Mouse (Mus musculus) lung, postnatal 36 days (tissue): ENCODE results near the gene Mas1.
"Not testable (repeated sequence)": the region's sequence is repeated elsewhere in the genome, so short reads cannot be mapped to it uniquely, and the experiment has no call there.

Source experiments
- DNase-seq: peaks from one replicate; pipeline ENCODE4 v3.0.0; 2022; ENCODE audit warnings: mixed read lengths

The Mas1 gene

DNA sequence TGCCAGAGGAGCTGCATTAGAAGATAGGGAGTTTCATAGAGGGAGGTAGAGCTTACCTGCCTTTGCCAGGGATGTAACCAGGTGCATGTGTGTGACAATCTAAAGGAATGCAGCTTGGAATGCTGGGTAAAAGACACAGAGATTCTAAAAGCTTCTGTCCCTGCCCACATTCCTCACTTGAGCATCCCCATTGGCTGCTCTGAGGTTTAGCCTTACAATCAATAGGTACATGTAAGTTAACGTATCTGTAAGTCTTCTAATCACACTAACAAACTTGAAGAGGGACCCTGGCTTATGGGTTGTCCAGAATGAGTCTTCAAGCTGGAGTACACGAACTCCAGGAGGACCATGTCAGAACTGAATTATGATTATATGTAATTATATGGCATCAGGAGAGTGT, at the start of gene Mas1:
Gene Mas1 (minus strand): TSS at position 101 of the 400 bp plus-strand sequence.
- no peak for DNase-seq

DNA sequence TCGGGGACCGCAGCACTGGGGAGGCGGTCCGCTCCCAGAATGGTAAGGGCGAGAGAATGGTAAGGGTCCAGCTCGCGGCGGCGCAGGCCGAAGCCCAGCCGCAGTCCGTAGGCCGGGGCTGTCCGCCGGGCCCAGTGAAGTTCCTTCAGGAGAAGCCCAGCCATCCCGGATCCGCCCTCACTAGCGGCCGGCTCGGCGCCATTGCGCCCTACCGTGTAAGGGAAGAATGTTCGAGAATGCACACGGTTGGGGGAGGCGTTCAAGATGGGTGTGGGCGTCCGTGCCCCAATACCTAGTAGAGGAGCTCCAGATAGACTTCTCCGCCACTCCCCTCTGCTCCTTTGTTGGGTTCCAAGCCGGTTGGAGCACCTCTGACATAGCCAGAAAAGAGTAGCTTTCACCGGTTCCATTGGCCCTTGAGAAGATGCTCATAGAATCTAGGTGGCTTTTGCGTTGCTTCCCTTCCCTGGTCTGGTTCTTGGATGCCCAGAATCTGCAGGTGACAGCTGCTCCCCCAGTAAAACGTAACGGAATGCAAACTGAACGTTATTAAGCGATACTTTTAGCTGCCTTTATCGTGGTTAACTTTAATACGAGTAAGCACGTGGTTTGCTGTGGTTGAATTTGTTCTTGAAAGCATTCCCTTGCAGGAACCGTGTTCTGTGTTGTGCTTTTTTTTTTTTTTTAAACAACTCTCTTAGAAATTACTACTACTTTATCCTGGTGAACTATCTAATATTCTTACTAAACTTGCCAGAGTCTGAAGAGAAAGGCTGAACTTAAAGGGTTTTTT, 48.8 kb upstream of the Mas1 start:
- DNase-seq, result peak; percentile 50

DNA sequence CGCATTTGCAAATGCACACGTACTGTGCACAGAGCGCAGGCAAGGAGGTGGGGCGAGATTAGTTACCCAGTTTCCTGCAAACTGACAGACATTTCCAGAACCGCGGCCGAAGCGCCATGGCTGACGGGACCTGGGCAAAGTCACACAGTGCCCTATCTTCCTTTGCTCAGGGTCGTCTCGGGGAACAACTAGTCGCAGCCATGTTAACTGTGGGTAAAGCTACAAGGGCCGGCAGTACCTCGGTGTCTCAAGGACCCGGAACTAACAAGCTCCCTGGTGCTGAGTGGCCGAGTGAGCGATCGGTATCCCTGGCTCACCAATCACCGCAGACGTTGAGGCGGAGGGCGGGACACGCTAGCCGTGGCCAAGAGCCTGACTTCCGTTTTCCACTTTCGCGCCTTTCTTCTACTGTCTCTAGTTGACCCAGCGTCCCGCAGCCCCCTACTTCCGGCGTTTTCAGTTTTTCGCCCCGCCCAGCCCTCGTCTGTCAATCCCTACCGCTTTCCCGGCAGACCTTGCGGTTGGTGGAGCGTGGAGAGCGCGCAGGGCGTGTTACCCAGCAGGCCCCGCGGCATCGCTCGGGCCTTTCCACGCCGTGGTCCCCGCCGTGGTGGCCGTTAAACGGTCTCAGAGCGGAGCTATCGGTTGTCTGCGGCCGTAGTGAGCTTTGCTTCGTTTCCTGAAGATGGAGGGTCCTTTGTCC, 48.1 kb upstream of the Mas1 start, which contains the start of gene Mrpl18:
Gene Mrpl18 (minus strand): TSS at position 465 of the 703 bp plus-strand sequence.
- peak; percentile 100 for DNase-seq

DNA sequence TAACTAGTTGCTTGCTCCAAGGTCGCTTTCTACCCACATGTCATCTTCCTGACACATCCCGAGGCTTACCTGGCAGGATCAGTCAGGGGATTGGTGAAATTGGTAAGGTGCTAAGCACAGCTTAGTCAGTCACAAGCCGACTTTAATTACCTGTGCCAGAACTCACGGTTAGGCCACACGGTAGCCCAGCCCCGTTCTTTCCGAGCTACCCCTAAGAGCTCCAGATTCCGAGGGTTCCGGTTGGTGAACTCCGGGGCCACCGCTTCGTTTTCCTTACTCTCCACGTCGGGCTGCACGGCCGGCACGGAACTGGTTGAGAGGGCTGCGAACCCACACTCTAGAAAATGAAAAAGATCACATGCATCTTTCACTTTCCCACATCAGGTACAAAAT, 47.5 kb upstream of the Mas1 start, which contains the start of gene Tcp1:
Gene Tcp1 (plus strand): TSS at position 214 of the 393 bp plus-strand sequence.
- DNase-seq, result no peak

DNA sequence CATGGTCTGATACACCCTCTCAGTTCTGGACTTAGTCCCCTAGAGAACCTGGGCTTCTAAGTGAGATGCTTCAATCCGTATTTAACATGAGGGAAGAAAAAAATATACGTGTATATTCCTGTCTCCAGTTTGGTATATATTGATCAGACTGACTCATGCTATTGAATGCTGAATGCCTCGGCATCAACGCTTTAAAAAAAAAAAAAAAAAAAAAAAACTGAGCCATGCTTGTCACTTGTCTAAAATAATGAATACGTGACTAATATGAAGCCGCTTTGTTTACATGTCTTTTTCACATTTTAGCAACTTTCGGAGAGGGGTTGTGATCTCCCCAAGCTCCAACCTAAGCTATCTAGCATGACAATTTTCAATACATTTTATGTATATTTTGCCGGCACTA, 42.4 kb upstream of the Mas1 start:
- no peak for DNase-seq

DNA sequence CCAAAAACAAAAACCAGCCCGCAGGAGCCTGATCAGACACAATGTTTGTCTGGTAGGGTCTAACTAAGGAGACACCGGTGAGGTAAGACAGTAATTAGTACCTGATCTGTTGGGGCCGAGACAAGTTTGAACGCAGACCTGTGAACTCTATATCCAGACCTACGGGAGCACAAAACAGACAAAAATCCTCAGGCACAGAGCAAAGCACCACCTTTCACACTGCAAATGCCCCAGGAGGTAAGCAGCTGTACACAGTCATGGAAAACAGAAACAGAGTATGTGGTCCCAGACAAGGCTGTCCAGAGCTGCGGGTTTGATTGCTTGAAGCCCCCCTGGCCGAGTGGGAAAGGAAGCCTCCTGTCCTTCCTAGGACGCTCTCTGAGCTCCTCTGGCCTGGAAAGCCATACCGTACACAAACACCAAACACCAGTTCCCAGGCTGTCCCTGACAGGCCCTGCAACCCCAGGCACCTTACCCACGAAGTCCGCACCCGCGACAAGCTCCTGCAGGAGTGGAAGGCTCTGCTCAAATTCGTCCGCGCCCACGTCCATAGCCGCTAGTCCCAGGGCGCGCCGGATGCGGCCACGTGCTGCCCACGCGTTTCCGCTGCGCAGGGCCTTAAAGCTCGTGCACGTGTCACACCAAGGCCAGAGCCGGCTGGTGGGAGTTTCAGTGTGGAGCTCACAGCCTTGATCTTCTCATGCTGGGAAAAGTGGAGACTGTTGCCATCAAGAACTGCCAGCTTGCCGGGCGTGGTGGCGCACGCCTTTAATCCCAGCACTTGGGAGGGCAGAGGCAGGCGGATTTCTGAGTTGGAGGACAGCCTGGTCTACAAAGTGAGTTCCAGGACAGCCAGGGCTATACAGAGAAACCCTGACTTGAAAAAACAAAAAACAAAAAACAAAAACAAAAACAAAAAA, 41.7 kb upstream of the Mas1 start, which contains the start of gene Pnldc1:
Gene Pnldc1 (minus strand): TSS at position 870 of the 920 bp plus-strand sequence.
- no peak for DNase-seq

DNA sequence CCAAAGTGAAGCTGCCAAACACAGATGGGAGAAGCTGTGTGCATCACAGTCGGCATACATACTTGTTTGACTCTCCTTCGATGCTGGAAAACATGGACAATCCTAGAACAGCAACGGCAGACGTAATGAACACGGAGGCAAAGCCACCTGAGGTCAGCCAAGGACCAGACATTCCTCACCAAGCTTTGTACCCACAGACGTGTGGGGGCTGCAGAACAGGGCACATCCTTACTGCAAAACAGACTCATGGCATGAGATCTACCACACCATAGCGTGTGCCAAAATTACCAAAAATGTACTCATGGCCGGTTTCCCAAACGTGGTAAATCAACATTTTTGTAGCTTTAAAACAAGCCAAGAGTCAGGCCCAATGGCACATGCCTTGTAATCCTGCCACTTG, 38.5 kb upstream of the Mas1 start:
- no peak for DNase-seq

DNA sequence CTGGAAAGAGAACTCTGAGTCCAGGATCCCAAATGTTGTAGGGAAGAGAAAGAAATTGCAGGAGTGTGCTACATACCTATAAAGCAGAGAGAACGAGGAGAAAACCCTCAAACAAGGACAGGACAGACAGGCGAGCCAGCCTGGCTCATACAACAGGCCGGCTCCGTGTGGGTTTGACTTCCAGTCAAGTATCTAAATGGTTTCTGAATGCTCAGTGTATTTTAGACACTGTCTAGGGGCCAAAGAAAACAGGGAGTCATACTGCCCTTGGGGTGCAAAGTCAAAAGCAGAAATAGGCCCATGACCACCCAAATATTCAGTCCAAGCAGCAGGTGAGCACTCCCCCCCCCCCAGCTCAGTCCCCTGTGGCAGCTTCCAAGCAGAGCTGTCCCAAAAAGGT, 37.9 kb upstream of the Mas1 start:
- no peak for DNase-seq

DNA sequence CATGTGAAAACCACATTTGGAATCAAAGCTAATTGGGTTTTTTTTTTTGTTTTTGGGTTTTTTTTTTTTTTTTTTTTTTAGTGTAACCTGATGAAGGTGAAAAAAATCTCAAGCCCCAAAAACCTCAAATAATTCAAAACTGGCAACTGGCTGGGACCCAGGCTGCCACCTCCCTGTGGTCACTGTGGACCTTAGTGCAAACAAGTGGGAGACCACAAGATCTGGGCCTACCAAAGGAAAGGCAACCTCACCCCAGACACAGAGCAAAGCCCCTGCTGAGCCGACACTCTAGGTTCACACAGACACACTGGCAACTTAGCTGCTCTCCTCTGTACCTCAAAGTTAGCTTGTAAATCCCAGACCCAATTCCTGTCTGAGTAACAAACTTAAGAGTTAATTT, 36.4 kb upstream of the Mas1 start:
- DNase-seq, result no peak

DNA sequence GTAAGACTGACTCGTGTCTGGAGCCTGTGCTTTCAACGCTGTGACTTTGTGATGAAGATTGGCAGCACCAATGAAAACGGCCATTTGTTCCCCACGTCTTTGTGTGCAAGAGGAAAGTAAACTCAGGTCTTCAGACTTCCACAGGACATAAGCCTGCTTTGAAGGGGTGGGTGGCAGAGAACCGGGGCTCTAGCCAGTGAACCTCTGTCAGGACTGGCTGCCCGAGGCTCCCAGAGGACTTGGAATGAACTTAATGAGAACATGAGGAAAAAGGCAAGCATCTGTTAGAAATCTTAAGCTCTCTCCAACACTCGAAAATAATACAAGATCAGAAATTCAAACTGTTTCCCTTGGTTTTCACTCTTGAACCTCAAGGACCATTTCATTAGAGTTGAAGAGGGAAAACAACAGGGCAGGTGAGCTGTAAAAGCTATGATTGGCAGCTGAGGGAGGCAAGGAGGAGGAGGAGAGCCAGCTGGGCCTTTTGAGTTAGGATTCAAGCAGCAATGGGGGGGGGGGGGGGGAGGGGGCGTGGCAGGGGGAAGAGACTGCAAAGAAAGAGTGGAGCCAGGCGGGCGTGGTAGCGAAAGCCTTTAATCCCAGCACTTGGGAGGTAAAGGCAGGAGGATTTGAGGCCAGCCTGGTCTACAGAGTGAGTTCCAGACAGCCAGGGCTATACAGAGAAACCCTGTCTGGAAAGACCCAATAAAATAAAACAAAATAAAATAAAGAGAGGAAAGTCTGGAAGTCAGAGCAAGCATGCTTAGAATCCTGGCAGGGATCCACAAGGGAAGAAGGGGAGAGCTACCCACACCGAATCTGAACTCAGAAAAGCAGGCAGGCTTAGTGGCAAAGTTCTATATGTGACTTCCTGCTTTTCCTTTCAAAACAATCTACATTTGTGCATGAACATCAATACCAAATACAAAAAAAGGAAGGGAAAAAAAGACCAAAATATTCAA, 35.7 kb upstream of the Mas1 start:
- peak; percentile 70 for DNase-seq

DNA sequence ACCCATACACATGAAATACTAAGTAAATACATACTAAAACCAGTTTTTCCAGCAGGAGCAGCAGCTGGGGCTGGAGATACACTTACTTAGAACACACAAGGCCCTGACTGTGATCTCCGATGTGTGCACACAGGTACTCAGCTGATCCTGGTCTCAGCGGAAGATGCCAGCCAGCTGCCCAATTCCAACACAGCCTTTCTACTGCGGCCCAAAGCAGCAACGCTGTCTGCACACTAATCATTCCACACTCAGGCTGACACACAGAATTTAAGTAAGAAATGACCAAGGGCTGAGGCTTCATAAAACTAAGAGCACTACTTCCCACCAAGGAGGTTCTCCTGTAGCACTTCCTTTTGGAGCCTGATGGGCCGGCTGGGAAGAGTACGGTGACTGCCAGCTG, 34.3 kb upstream of the Mas1 start:
- no peak for DNase-seq

DNA sequence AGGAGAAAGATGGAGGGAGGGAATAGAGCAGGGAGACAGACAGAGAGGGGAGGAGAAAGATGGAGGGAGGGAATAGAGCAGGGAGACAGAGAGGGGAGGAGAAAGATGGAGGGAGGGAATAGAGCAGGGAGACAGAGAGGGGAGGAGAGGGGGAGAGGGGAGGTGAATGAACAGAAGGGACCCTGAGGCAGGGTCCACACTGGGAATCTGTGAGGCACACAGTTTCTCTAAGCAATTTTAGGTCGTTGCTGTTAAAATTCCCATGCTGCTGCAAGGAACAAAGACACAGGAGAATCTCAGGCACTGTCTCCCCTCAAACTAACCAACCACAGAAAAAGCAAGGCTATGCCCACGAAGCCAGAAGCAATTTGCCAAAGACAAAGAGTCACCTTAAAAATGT, 30.7 kb upstream of the Mas1 start:
- DNase-seq, result not testable (repeated sequence)

DNA sequence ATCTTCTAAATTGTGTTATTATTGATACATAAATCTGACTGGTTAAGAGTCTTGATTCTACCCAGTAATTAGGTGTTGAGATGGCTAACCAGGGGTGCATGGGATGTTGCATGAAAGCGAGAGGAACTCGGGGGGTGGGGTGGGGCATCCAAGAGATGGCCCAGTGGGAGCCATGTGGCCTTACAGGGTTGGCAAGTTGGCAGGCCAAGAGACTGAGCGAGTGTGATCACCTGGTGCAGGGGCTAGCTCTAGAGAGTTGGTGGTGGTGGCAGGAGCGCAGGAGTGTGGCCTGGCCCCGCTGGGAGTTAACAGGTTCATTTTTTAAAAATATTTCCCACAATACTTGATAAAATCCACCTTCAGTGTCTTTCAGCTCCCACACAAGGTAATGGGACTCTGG, 29.7 kb upstream of the Mas1 start:
- no peak for DNase-seq

DNA sequence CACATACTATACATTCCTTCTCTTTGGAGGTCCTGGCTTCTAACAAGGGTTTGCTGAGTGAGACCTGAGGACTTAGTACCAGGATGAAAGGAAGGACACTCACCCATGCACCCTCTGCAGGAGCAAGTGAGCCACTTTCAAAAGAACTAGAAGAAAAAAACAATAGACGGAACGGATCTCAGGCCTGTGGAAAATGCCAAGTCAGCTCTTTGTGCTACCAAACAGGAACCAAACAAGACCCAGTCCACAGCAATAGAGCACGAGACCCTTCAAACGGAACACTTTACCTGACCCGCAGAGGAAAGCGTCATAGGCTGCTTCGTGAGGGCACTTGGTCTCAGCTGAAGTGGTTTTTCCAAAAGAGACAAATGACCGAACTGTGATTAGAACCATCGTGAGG, 24.1 kb upstream of the Mas1 start:
- no peak for DNase-seq

DNA sequence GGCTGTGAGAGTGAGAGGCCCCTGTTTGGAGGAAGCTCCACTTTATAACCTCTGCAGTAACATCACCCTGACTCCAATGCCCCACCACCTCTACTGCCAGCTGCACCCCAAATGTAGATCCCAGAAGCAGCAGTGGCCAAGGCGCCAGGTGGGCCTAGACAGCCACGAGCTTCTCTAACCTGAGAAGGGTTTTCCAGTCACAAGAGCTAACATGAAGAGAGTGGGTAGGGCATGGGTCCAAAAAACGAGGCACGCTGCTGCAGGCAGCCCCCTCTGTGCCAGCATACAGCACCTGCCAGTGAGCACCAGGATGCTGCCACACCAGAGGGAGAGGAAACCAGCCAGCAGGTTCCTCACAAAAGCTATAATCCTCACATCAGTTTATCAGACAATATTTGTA, 23.1 kb upstream of the Mas1 start:
- no peak for DNase-seq

DNA sequence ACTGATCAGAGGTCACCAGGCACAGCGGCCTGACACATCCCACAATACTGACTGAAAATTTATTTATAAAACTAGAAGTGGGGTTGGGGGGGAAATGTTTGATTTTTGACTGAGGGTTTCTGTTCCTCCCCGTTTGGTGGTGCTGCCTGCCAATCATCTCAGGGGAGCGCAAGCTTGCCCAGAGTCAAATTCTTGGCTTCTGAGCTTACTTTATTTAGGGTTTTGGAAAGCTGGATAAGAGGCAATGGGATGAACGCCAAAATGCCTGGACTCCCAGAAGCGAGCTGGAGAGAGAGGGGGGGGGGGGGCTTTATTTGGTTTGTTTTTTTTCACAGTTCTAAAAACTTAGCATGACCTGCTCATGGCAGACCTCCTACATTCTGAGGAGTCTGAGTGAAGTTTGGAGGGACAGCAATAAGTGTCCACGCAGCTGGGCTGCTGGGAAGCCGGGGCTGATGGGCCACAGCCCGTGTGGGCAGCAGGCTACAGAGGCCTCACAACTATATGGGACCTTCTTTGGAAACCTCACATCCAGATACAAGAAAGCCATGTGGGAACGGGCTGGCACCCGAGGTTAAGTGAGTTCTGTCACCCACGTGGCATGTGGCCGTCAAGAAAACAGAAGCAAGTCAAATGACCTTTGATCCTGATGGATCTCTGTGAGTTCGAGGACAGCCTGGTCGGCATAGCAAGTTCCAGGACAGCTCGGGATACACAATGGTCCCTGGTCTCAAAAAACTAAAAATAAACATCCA, 19.3 kb upstream of the Mas1 start:
- DNase-seq, result peak; percentile 12

DNA sequence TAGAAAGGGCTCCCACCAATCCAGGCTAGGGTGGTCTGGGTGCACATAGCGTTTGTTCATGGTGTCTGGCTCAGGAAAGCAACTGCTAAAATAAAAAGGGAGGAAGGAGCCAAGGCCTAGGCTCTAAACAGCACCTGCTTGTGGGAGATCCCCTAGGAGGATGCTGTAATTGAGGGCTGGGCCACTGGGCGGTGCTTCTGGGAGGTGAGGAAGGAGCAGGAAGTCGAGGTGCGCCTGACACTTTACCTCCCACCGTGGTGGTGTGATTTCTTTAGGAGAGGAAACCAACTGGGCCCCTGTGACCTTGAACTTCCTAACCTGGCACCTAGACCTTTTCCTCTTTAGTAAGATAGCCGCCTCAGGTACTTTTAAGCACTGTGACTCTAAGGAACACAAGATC, 18.7 kb upstream of the Mas1 start:
- DNase-seq, result no peak

DNA sequence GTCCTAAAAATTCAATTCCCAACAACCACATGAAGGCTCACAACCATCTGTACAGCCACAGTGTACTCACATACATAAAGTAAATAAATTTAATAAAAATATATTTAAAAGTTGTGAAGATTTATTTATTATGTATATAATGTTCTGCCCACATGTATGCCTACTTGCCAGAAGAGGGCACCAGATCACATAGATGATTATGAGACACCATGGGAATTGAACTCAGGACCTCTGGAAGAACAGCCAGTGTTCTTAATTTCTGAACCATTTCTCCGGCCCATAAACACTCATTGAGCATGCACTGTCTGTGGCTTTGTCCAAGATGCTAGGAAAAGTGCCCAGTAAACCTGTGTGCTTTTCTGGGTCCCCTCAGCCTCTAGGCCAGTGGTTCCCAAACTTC, 13.3 kb upstream of the Mas1 start:
- DNase-seq, result no peak

DNA sequence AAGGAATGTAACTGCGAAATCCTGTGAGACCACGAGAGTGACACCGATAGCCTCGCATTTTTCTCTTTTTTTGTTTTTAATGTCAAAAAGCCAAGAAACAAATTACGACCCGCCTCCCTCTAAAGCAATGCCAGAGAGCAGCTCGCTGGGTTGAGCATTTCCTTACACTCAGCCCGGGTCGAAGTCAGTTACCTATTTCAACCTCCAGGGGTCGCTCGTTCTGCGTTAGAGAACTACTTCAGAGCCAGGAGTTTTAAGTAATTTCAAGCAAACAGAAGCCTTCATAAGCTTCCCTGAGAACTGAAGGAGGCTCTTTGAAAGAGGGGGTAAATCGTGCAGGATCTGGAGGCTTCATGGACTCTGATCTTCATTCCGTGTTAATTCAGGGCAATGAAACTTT, 12.2 kb upstream of the Mas1 start:
- peak; percentile 93 for DNase-seq

DNA sequence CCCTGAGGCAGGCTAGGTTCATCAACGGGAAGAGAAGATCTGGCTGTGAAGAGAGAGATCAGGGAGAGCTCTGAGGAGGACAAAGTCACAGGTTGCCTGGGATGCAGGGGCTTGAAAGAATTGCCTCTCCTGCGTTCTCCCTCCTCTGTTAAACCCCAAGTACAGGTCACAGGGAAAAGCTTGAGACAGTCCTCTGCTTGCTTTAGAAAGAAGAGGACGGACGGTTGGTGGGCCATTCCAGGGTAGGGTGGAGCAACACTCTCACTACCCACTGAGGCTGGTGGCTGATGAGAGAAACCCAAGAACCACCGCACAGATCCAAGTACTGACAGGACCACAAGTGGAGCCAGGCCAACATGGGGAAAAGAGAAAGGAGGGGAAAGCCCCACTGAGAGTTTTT, 7.8 kb upstream of the Mas1 start, which contains the start of gene Mrgprh:
Gene Mrgprh (plus strand): TSS at position 301 of the 400 bp plus-strand sequence.
- no peak for DNase-seq
